Mouse (Mus musculus) layer of hippocampus, adult 9-11 months (tissue): Measurements from ENCODE around the gene Hsd3b7.
"Not testable (repeated sequence)": the region's sequence is repeated elsewhere in the genome, so short reads cannot be mapped to it uniquely, and the experiment has no call there.

Source experiments
- DNase-seq: peaks from one replicate; pipeline ENCODE4 v3.0.0; 2022

The Hsd3b7 gene

DNA sequence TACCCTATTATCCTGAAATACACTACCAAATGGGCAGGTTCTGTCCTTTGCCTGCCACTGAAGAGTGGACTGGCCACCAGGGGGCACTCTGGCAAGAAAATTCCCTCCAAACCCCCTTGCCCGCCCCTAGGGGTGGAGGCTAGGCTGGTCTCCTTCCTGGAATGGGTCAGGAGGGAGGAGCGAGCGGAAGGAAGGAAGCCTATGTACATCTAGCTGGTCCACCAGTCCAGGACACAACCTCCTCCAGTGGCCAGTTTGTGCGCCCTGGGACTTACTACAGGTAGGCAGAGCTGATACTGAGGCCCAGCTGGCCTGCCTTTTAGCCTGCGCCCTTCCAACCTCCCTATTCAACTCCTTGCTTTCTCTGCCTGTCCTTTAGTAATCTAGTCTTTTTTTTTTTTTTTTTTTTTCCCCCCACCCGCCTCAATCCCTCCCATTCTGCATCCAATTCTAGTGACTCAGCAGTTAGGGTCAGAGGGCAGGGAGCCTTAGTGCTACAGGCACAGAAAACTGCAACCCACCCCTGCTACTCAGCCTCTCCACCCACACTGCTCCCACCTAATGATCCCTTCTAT is at the start of gene Hsd3b7:
TSS of gene Hsd3b7 (plus strand) at position 170 of the 575 bp plus-strand sequence.
- DNase-seq, result peak; percentile 88

DNA sequence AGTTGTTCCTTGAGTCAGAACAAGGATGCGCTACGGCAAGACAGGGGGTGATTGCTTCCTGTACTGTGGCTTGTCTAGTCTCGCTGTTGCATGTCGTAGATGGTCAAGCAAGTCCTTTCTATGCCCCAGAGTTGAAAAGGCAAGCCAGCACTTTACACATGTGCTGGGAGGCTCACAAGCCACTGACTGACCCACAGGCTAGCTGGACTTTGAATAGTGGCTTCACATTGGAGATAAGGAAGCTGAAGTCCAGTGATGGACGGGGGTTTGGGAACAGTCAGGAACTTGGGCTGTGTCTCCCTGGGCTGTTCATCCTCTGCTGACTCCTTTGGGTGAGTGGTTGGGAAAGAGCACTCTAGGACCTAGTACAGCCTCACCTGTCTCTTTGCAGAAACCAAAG is 48.8 kb upstream of the Hsd3b7 start:
- no peak for DNase-seq

DNA sequence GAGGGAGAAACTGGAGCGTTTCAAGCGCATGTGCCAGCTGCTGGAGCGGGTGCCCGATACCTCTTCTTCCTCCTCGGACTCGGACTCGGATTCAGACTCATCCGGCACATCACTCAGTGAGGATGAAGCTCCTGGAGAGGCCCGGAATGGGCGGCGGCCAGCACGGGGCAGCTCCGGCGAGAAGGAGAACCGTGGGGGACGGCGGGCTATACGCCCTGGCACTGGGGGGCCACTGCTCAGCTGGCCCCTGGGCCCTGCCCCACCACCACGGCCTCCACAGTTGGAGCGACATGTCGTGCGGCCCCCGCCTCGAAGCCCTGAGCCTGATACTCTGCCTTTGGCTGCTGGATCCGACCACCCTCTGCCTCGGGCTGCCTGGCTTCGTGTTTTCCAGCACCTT is 48.3 kb upstream of the Hsd3b7 start:
- DNase-seq, result no peak

DNA sequence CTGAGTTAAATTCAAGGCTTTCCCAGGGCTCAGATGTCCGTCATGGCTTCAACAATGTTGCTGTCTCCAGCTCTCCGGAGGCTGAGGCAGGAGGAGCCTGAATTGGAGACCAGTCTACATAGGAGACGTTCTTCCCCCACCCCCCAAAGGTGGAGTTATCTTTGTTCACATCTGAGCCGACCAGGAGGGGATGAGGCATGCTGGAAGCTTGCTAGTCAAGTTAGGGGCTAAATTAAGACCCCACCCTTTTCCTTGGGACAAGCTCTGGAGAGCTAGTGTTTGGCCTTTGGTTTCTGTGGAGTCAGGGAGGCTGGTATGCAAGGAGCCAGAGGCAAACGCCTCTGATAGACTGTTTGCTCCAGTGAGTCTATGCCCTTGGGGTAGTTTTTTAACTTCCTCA is 47.2 kb upstream of the Hsd3b7 start:
- DNase-seq, result no peak

DNA sequence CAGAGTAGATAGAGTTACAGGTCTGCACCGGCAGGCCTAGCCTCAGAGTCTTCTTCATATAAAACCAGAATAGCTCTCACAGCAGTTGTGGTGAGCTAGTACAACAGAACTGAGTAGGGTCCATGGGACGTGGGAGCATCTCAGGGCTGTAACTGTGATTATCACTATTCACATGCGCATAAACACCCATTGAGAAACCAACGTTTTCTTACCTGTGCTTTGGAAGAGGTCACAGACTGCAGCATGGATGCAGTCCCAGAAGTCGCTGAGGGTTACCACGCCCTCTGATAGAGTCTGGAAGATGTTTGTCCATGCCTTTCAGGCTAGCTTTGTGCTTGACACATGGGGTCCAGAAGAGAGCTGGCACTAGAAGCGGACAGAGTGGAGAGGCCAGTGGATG is 46.7 kb upstream of the Hsd3b7 start:
- DNase-seq, result no peak

DNA sequence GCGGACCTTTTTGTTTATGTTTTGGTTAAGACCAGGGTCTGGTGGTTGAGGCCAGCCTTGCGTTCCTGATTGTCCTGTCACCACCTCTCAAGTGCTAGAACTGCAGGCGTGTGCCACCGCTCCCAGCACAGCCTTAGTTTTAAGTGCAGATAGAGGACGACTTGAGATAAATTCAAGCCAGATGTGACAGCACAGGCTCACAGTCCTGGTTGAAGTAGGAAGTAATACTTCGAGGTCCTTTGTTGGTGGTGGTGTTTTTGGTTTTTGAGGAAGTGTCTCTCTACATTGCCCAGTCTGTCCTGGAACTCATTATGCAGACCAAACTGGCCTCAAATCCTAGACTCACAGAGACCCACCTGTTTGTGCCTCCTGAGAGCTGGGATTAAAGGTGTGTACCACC is 40.7 kb upstream of the Hsd3b7 start:
- no peak for DNase-seq

DNA sequence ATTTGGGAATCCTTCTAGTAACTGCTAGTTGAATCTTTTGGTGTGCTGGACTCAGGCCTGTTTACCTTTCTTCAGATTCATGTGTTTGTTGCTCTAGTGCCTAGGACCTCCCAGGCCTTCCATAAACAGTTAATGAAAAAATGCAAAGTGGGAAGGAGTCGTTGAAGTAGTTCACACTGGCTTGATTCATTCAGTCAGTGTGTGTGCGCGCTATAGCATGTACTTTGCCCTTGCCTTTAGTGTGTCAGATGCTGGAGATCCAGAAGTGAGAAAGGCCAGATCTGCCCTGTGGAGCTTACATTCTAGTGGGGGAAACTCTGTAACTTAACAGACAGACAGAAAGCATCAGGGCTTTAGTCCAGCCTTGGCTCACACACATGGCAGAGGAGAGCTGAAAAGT is 39.9 kb upstream of the Hsd3b7 start:
- no peak for DNase-seq

DNA sequence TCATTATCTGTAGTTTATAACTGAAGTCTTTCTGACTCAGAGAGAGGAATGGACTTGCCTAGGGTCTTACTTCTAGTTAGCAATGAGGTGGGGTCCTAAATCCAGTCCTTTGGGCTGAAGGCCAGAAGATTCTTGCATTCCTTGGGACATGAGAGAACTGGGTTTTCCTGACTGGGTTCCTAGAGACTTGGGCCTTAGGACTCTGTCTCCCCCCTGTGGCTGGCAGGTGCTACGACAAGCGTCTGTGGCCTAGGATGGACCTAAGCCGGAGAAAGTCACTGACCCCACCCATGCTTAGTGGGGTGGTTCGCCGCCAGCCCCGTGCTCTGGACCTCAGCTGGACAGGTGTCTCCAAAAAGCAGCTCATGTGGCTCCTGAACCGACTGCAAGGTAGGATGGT is 39.4 kb upstream of the Hsd3b7 start:
- DNase-seq, result no peak

DNA sequence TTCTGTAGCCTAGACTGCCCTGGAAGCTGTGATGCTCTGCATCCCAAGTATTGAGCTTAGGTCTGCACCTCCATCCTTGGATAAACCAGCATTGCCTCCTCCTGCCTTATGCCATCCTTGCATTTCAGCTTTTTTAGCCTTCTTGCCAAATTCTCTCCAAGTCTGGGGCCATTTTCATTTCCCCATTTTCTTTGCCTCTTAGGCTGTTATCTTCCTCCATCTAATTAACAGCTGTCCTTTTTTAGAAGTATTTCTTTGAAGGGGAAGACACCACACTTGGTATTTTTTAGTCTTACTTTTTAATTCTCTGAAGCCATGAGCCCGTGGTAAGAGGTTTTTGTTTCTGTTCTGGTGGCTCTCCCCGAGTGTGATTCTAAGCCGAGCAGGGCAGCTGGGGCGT is 36.8 kb upstream of the Hsd3b7 start:
- DNase-seq, result no peak

DNA sequence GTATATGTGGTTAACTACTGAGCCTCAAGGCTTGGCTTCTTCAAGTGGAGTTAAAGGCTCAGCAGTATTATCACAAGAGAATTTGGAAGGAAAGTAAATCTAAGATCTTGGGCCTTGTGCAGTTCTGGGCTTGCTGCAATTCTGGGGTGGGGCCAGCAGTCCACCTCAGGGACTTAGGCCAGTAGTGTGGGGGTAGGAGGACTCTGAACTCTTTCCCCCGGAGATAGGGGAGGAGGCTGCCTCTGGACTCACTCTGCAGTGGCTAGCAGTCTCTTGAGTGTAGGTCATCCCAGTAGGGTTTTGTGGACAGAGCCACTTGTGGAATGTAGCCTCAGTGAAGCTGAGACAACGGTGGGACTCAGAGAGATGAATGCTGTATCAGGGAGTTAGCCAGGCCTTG is 34.6 kb upstream of the Hsd3b7 start:
- DNase-seq, result no peak

DNA sequence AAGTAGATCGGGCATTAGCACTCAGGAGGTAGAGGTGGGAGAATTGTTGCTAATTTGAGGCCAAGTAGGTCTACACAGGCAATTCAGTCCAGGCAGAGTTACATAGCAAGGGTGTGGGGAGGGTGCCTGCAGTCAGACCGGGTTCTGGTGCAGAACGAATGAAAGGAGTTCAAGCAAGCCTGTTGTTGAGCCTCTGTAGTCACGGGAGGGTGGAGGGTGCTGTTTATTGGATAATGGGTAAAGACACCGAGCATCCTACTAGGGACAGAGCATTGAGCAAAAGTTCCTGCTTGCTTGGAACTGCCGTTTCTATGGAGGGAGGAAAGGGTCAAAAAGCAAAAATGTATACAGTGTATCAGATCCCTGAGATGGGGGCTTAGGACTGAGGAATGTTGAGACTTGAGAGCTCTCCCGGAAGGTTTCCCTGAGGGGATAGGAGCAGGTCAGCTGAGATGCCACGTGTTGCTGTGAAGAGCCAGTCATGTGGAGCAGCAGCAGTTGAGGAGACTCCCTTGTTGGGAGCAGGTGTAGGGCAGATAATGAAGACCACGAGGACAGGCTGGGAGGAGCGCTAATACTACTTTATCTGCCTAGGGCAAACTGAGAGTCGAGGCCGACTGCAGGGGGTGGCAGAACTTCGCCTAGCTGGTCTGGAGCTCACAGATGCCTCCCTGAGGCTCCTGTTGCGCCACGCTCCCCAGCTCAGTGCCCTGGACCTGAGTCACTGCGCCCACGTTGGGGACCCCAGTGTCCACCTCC is 33.4 kb upstream of the Hsd3b7 start:
- no peak for DNase-seq

DNA sequence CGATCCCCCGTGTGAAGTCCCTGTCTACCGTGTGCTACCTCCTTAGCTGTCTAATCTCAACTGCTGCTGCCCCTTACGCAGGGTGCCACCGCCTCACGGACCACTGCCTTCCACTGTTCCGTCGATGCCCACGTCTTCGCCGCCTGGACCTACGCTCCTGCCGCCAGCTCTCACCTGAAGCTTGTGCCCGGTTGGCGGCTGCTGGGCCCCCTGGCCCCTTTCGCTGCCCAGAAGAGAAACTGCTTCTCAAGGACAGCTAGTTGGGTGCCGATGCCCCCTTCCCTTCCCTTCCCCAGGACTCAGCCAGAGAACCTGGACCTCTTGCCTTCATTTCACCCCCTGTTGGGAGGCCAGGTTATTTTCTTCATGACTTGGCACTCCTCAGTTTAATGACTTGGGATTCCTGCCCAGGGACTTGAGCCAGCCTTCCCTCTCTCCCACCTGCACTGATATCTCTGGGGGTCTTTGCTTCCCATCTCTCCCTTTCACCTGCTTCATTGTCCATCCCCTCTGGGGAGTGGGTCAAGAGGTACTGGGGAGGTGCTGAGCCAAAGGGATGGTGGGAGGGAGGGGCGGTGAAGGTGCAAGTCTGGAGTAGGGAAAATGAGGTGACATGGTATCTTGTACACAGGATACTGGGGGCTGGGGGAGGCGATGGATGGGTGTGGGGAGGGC is 32.6 kb upstream of the Hsd3b7 start:
- DNase-seq, result no peak

DNA sequence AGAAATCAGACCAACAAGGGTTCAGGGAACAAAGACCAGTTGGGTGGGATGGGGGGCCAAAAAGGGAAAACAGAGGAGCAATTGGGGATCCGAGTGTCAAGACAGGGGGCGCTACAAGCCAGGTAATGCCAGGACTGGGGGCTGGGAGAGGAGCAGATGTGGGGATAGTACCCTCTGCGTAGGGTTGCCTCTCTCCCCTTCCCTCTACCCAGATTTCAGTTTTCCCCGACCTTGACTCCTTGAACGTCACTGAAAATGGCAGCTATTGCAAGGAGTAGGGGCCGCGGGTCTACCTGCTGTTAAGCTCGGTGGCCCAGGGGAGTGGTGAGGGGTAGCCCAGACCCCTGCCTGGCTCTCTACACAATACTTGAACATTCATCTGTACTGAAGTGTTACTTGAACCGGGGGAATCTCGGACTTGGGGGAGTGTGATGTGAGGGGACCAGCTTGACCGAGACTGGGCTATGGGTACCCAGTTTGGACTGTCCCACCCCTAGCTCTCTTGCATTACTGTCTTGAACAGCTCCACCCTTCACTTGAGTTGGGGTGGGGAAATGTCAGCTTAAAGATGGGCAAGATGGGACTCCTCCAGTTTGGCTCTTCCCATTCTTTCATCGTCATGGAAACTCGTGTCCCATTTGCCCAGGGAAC is 31.9 kb upstream of the Hsd3b7 start:
- DNase-seq, result no peak

DNA sequence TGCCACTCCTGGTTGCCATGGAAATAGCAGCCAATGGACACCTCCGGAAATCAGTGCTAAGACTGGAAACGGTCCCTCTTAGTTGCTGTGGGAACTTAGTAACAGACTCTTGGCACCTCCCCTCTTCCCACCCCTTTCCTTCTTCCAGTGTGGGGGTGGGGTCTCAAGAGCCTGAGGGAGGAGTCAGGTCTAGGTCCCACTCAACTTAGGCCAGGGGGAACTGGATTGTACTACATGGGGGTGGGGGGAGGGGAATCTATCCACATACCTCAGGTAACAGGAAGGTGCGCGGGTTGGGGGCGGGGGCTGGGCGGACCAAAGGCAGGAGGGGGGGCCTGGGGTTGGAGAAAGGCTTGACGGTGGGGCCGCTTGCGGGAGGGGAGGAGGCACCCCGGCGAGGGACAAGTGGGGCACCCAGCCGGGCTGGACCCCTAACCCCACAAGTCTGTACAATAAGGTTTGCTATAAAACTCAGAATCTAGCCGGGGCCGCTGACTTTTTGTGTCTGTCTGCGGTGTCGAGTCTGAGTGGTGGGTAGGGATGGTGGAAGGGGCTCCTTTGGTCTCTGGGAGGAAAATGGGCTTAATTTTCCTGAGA is 31.3 kb upstream of the Hsd3b7 start:
- peak; percentile 98 for DNase-seq

DNA sequence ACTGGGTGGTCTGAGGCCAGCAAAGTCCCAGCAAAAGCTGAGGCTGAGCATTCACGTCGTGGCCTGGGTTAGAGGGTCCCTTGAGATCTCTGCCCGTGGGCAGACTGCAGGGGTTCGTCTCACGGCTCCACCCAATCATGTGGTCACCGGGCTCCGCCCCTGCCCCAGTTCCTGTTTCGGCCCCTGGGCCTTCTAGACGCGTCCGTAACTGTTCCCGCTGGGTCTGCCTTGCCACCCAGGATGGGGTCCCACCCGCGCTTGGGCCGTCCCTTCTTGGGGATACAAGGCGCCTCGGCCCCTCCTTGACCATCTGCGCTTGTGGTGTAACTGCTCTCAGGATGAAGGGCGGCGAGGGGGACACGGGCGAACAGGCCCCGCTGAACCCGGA is 30.8 kb upstream of the Hsd3b7 start, which contains the start of gene Orai3:
TSS of gene Orai3 (plus strand) at position 165 of the 388 bp plus-strand sequence.
- DNase-seq, result peak; percentile 88

DNA sequence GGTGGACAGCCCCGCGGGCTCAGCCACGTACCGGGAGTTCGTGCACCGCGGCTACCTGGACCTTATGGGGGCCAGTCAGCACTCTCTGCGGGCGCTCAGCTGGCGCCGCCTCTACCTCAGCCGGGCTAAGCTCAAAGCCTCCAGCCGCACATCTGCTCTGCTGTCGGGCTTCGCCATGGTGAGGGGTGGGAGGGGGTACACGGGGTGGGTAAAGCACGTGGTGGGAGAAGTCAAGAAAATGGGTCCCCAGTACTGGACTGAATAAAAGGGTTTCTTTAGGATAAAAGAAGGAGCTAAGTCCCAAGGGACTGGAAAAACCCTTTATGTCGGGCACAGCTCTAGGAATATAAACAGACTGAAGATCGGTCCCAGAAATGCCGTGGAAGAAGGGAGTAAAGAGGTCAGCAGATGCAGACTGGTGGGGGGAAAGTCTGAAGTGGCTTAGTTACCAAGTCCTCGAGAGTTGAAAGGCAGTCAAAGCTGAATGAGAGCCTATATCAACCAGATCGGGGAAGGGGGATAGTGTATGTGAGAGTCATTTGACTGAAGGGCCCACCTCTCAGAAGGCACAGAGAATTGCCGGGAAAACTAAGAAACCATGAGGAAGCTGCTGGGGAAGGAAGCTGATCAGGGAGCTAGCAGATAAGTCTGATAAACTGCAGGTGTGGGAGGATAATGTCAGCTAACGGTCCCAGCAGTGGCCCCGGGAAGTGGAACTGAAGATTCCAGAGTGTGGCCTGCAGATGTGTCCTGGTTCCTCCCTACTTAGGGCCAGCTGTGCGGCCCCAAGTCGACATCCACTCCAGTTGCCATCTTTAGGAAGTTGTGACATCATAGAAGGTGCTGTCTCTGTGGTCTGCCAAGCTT is 30.1 kb upstream of the Hsd3b7 start:
- no peak for DNase-seq

DNA sequence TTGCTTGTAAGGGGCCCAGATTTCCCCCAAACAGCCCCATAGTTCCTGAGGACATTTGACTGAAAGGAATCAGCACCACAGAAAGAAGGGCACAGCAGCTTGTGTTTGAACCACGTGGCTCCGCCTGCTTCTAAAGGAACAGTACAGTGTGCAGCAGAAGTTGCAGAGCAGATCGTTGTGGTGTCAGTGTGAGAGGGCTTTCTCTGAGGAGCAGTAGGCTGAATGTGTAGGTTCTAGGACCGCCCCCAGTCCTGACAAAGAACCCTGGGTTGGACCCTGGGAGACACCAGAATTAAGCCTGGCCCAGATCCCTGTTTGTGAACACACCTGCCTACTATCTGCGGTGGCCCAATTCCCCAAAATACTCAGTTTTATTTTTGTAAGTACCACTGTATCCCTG is 29.1 kb upstream of the Hsd3b7 start:
- peak; percentile 69 for DNase-seq

DNA sequence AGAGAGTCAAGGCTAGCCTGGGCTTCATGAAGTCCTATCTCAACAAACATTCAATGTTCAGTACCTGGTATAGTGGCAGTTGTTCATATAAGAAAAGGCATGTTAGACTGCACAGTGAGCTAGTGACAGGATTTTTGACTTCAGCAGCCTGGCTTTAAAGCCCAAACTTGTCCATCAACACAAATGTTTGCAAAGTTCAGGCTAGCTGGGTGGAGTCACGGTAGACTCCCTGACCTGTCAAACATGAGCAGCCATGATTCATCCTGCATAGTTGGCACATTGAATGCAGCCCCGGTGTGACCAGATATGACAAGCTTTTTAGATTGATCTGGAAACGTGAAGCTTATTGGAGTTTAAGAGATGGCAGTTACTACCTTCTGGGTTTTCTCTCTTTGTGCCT is 28.3 kb upstream of the Hsd3b7 start:
- no peak for DNase-seq

DNA sequence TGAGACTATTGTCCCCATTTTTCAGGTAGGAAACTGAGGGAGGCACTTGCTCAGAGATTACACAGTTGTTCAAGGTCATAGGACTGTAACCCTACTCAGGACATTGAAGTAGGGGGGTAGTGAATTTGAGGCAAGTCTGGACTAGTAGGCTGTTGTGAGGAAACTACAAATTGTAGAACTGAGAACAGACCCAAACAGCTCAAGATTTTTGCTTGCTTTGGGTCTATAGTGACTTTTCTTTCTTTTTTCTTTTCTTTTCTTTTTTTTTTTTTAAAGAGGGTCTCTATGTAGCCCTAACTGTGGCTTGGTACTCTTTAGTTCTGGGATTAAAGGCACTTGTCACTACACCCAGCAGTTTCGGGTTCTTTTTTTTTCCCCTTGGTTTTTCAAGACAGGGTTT is 27.8 kb upstream of the Hsd3b7 start:
- no peak for DNase-seq

DNA sequence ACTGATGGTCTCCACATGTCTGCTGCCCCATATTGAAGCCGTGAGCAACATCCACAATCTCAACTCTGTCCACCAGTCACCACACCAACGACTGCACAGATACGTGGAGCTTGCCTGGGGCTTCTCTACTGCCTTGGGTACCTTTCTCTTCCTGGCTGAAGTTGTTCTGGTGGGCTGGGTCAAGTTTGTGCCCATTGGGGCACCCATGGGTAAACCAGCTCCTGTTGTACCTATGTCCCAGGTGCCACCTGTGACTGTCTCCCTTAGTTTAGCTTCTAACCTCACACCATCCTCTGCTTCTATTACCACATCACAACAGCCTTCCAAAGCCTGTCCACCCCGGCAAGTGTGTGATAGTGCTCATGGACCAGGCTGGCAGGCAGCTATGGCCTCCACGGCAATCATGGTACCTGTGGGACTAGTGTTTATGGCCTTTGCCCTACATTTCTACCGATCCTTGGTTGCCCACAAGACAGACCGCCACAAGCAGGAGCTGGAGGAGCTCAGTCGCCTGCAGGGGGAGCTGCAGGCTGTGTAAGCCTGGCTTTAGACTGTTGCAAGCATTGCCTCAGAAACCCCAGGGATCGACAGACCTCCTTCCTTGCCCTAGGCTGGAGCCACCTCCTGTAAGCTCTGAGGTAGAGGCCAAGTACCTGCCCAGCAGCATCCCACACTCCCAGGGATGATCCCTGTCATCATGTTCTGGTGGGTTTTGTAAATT is 26.6 kb upstream of the Hsd3b7 start:
- DNase-seq, result peak; percentile 67

DNA sequence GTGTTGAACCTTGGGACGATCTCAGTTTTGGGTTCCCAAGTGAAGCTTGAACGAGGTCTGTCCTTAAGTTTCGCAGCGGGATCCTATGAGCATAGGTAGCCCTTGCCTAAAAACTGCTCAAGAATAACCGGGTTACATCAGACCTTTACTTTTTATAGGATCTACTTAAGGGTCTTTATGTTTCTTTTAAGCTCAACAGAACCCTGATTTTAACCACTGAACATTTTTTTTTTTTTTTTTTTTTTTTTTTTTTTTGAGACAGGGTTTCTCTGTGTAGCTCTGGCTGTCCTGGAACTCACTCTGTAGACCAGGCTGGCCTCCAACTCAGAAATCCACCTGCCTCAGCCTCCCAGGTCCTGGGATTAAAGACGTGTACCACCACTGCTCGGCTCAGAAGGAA is 24.6 kb upstream of the Hsd3b7 start:
- DNase-seq, result not testable (repeated sequence)

DNA sequence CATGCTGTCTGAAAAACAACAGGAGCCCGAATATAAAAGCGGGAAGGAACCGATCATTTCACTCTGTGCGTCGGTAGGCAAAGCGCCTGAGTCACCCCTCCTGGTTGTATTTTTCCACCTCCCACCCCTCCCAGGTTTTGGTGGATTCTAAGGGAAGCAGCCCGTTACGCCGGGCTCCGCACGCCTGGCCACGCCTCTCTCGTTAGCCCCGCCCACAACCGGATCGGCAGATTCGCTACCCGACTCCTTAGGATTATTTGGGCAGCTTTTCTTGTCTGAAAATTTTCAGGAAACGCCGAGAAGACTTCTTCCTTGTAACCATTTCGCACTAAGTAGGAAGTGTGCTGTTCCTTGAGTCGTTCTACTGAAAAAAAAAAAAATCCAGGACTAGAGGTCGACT is 24.0 kb upstream of the Hsd3b7 start, which contains the start of gene Setd1a:
TSS of gene Setd1a (plus strand) at position 245 of the 400 bp plus-strand sequence.
- peak; percentile 88 for DNase-seq
